Mouse (Mus musculus) layer of hippocampus, adult 9-10 months (tissue): ENCODE measurements around the gene Dmrtc1c2.
"Not testable (repeated sequence)": the region's sequence is repeated elsewhere in the genome, so short reads cannot be mapped to it uniquely, and the experiment has no call there.

ENCODE experiments used
- DNase-seq: peaks from one replicate; pipeline ENCODE4 v3.0.0; 2022; ENCODE audit warnings: low spot score

Gene Dmrtc1c2

DNA sequence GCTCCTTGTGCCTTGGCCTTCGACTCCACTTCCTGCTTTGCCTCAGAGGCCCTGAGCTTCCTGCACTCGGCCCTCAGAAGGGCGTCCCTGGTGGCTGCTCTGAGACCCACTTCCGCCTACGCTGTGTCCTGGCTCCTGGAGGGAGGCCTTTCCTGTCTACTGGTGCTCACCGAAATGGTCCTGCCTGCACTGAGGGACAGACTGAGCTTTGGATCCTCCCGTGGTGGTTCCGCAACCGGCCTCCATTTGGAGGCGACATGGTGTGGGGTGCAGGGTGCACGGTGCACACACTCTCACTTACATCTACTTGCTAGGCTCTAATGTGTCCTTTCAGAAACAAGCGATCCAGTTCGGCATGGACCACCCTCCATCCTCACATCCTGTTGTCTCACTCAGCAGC lies at the start of gene Dmrtc1c2:
Dmrtc1c2 (minus strand) TSS at position 101 of the 400 bp plus-strand sequence.
- not testable (repeated sequence) for DNase-seq

- no peak for DNase-seq
These were observed 13.5 kb upstream of the Dmrtc1c2 start, which contains the start of gene 1700031F05Rik for GRCm38 (mm10) chrX:102867871-102868270. 1700031F05Rik (minus strand) TSS chrX:102867971.

DNA sequence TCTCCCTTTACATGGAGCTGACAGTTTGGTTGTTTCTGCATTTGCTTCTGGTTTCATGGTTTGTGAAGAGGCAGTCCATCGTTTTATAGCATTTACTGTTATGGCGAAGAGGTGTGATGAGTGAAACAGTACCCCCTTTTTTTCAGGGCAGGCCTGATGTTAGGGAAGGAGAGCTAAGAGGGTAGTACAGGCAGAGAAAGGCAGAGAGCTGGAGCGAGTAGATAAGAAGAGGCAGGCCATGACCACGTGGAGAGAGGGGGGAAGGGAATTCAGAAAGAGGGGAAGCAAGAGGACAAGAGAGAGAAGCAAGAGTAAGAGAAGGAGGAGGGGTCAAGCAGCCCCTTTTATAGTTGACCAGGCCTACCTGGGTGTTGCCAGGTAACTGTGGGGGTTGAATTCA lies 42.1 kb downstream of the Dmrtc1c2 start:
- DNase-seq: no peak

- DNase-seq: not testable (repeated sequence)
These were observed 51.8 kb downstream of the Dmrtc1c2 start, which contains the start of gene Dmrtc1c1 for GRCm38 (mm10) chrX:102802663-102803062. Dmrtc1c1 (plus strand) TSS chrX:102802963.
